Mouse (Mus musculus) NIH3T3 (cell line): Measurements from ENCODE around the gene Frmd4a.

ENCODE experiments used
- DNase-seq: peaks from one replicate; pipeline ENCODE4 v3.0.0-alpha.2; 2012; ENCODE audit warnings: low read depth

The Frmd4a gene

GRCm38 (mm10) chr2:4335881-4336280 is 318.4 kb downstream of the Frmd4a start:
- DNase-seq: no peak

DNA sequence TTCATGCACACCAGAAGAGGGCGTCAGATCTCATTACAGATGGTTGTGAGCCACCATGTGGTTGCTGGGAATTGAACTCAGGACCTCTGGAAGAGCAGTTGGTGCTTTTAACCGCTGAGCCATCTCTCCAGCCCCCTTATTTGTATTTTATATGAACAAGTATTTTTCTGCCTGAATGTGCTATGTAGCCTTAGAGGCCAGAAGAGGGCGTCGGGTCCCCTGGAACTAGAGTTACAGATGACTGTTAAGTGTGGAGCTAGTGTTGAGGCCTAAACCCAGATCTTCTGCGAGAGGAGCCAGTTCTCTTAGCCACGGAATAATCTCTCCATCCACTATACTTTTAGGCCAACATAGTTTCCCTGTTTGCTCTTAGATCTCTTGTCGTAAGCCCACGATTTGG is 320.8 kb downstream of the Frmd4a start:
- DNase-seq: peak; percentile 34

DNA sequence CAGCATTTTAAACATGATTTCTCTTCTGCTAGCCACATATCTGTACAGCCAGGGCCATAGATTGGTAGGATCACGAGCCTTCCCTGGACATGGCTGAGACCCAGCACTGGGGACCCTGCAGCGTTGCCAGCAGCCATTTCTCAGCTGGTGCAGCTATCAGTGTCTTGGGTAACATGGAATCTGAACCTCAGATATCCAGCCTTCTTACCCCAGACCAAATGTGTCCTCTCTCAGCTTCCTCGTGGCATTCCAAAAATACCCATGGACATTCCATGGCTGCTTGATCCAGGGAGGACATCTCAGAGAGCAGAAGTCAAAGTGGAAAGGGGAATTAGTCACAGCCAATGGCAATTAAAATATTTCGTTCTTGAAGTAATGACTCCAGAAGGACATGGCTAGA is 321.6 kb downstream of the Frmd4a start:
- peak; percentile 14 for DNase-seq

DNA sequence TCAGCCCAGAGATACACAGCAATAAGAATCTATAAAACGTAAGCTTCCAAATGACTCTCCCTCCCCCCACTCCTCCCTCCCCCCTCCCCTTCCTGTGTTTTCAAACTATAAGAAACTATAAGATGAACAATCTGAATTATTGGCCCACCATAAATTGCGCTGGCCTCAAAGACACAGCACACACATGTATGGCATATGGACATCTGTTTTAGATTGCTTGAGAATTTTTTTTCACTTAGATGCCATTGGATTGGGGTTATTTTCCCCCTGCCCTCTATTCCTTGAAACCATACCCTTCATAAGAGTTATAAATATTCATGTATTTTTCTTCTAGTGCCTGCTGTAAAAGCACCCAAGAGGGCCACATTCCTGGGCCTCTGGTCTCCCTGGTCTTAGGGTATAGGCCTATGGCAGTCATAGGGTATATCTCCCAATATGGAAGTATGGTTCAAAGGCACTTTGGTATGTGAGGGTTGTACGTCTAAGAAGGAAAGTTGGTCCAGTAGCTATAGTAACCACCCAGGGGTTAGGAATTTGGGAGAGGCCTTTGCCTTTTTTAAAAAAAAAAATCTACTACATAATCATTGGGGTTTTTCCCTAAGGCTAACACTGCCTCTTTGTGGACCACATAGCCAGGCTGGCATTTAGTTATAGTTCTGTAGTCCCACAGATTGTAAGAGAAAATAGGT is 322.2 kb downstream of the Frmd4a start:
- peak; percentile 43 for DNase-seq

DNA sequence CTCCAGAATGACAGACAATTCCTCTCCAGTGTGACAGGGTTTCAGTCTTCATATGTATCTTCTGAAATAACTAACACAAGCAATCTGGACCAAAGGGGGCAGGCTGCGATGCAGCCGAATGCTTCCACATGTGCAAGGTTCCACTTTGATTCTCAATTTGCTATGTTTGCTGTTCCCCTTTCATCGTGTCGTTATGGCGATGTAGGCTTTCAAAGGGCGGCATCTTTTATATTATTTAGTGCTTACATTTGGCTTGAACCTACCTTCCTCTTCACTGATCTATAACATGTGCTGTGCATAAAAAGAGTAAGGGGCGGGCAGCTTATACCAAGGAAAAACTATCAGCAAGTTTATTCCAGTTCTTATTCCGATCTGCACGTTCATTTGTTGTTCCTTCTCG is 322.9 kb downstream of the Frmd4a start:
- DNase-seq: no peak

DNA sequence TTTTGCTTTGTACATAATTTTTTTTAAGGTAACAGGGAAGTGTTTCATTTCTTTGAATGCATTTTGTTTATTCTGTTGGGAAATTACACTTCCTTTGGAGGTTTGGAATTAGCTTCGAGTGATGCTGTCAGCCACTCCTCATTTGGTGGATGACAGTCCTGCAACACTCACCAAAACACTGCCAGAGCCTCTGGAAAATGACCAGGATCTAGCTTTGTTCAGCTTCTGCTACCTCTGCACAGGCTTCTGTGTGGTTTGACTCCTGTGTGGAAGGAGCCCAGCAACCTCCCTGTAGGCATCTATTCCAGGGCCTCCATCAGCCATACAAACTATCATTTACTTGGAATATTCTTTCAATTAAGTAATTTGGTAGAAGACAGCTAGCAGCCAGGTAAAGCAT is 323.6 kb downstream of the Frmd4a start:
- DNase-seq: no peak

DNA sequence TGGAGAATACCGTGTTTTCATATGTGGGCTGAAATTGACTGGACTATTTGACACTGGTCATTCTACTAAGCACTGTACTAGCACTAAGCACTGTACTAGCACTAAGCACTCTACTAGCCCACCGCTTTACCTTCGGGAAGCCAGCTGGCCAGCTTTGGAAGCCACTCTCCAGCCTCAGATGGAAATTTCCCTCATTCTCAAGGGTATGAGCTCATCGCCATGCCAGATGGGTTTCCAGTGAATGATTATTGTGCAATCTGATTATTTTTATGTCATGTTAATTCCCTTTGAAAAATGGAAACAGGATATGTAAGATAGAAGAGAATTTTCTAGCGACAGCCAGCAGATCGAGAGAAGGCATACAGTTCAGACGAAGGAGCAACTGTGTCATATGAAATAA is 324.5 kb downstream of the Frmd4a start:
- peak; percentile 61 for DNase-seq

- no peak for DNase-seq
Observed at GRCm38 (mm10) chr2:4344411-4344810, 326.9 kb downstream of the Frmd4a start.

DNA sequence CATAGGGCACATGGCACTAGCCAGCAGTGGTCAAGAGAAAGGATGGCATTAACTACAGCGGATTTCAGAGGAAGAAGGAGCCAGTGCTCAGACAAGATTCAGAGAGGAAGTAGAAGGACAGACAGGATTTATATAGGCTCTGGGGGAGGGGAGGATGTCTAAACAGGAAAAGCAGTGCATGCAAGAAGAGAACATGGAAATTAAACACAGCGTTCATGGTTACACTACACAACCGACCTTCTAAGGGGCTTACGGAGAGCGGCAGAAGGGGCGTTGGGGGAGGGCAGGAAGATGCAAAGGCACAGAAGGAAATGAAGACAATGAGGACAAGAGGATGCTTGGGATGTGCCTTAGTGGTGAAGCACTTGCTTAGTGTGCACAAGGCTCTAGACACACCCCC is 328.7 kb downstream of the Frmd4a start:
- no peak for DNase-seq

DNA sequence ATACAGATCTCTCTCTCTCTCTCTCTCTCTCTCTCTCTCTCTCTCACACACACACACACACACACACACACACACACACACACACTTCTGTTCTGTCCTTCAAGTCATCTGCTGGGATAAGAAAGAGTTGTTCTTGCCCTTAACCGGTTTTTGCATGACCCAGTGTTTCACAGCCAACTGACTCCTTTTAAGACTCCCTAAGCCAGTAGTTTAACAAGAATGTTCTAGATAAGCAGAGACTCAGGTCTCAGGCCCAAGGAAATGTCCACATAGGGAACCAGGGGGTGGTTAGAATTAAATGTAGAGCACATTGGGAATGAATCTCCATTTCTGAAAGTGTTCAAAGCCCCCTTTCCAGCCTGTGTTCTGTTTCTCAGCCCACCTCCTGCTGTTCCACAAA is 329.4 kb downstream of the Frmd4a start:
- DNase-seq: no peak

DNA sequence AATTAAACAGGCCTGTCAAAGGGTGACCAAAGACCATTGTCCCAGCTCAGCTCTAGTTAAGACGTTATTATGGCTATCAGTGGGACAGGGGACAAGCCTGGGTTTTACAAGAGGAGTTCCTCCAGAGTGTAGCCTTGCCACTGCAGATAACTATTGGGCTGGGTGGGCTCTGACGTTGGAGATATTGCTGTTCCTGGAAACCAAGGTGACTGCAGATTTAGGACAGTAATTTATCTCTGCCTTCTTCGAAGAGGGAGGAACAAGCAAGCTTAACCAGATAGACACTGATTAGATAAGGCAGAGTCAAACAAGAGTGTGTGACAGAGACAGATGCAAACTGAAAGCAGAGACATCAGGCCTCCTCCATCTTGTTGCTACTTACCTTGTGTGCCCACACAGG is 330.3 kb downstream of the Frmd4a start:
- DNase-seq: no peak

DNA sequence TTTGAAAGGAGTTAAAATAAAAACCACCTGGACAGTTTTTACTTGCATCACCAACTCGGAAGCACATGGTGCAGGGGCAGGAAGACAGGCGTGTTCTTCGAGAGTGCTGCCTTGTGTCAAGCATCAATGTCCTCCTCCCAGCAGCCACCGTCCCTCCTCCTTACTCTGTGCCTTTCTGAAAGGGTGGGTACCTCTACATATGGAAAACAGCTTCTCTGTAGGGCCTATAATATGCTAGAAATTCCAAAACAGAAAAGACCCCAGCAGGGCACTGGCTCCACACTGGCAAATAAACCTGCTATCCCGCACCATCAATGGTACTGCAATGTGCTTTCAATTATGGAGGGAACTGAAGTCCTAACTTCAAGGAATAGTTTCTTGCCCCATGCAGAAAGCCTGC is 331.0 kb downstream of the Frmd4a start:
- no peak for DNase-seq

DNA sequence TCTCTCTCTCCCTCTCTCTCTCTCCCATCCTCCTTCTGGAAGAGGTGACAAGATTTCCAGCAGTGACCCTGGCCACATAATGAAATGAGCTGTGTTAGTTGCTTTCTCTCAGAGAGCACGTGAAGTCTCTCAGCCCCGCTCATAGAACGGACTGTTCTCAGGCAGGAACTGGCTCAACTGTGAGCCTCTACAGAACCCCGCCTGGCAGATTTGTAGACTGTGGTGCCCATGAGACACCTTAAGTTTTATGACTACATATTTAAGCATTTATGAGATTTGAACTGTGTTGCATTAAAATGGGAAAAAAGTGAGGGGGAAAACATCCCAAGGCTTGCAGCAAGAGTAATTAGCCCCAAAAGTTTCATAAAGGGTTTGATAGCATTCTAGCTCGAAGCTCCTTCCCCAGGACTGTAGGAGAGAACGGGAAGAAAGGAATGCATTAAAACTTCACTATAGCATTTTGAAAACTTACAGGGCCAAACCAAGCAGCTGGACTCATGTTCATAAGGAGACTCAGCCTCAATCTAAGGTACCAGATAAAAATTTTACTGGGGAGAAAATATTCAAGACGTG is 339.4 kb downstream of the Frmd4a start:
- no peak for DNase-seq

- peak; percentile 86 for DNase-seq
Observed at GRCm38 (mm10) chr2:4361981-4362834, 344.7 kb downstream of the Frmd4a start.

- DNase-seq: peak; percentile 28
Observed at GRCm38 (mm10) chr2:4364908-4365307, 347.4 kb downstream of the Frmd4a start.

DNA sequence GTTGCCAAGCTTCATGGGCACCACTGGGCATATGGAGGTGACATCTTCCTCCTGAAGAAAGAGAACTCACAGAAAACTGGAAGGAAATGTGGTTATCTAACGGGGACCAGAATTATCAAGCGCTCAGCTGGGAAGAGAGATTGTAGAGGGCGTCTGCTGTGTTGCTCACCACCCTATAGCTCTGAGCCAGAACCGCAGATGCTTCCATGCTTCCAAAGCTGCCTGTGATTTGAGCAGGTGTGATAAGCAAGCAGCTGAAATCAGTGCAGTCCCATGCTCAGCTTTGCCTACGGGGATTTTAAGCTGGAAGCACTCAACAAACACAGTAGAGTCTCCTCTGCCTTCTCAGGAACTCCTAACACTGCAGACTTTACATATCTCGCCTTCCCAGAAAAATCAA is 351.0 kb downstream of the Frmd4a start:
- no peak for DNase-seq

- DNase-seq: no peak
Observed at GRCm38 (mm10) chr2:4370499-4370898, 353.0 kb downstream of the Frmd4a start.

- DNase-seq: no peak
Observed at GRCm38 (mm10) chr2:4371341-4371740, 353.8 kb downstream of the Frmd4a start.

GRCm38 (mm10) chr2:4378844-4379243 is 361.3 kb downstream of the Frmd4a start:
- DNase-seq: no peak

DNA sequence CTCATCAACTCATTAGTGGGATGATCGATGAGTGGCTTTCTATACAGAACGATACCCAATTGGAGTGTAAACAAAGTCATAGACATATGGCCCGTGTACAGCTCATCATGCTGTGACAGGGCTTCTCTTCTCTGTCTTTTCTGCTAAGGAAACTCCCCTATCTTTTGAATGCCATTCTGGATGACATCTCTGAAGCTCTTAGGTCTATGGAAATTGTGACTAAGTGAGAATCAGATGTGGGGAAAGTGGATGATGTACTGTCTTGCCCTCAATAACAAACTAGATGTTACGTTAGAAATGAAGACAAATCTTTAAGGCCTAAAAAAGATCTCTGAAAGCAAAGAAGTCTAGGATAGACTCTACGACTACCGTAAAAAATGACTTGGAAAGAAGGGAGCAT is 362.9 kb downstream of the Frmd4a start:
- no peak for DNase-seq

DNA sequence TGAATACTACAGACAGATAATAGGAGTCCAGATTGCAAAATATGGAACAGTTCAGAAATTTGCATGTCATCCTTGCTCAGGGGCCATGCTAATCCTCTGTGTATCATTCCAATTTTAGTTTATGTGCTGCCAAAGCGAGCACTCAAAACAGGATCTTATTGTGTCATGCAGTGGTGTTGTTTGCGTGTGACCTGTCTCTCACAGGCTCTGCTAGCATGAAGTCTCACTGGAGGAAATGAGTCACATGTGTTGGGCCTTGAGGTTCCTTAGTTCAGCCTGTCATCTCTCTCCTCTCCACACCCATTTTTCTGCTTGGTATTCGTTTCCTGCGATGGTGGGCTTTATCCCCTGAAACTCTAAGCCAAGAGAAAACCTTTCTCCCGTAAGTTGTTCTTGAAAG is 363.4 kb downstream of the Frmd4a start:
- DNase-seq: no peak

- no peak for DNase-seq
Observed at GRCm38 (mm10) chr2:4386468-4386867, 369.0 kb downstream of the Frmd4a start.

GRCm38 (mm10) chr2:4389330-4389729 is 371.8 kb downstream of the Frmd4a start:
- DNase-seq: no peak
